Mouse (Mus musculus) gastrocnemius, postnatal 36 days (tissue): Measurements from ENCODE around the gene Krr1. TPM values are rescaled to one million over a fixed set of nuclear protein-coding genes. Genes with fewer than 3 reads are reported as not detected.

Source experiments
- total RNA-seq, 2 experiments: library from RNA; stranded (reverse); gene quantifications; 2 replicates each; pipeline ENCODE4 v1.2.3; 2021

Gene Krr1
- total RNA-seq, 2 experiments from 2014 or later: 23.7 to 26.4 TPM

Other genes with a start within 250 kb of the Krr1 start
- not detected for gene Glipr1, start 30.0 kb downstream of the Krr1 start, total RNA-seq
- not detected for gene Glipr1l1, start 87.5 kb downstream of the Krr1 start, total RNA-seq
- gene Glipr1l2, start 110.7 kb downstream of the Krr1 start, total RNA-seq: not detected
- not detected for gene Glipr1l3, start 187.7 kb downstream of the Krr1 start, total RNA-seq
- not detected for gene Caps2, start 191.0 kb downstream of the Krr1 start, total RNA-seq